15 mouse cellular contexts compared by ENCODE assay signal in genomic region chr17:72809942-72810654, GRCm38 (mm10).
"Had no signal": no experiment of that assay in that cellular context is flagged by ENCODE, and none has a peak within 500 bp of the region (broad histone marks: within the 10 kb centered on the region; RNA-seq: fewer than 3 reads in every experiment).

No protein-coding gene starts in this region.

- H3K9ac ChIP-seq: kidney, embryonic 15.5 days; limb, embryonic 13.5 days; liver, embryonic 15.5 days; lung, embryonic 14.5 days; midbrain, embryonic 15.5 days; neural tube, embryonic 12.5 days had no signal

- H3K9me3 ChIP-seq: kidney, embryonic 15.5 days; limb, embryonic 13.5 days; liver, embryonic 15.5 days; midbrain, embryonic 15.5 days; neural tube, embryonic 12.5 days had no signal

- ATAC-seq: midbrain, embryonic 15.5 days had no signal

- H3K27me3 ChIP-seq: limb, embryonic 13.5 days; liver, embryonic 15.5 days; midbrain, embryonic 15.5 days; neural tube, embryonic 12.5 days had no signal

- H3K4me3 ChIP-seq: kidney, embryonic 15.5 days; limb, embryonic 13.5 days; liver, embryonic 15.5 days; midbrain, embryonic 15.5 days; neural tube, embryonic 12.5 days had no signal

- H3K4me2 ChIP-seq: kidney, embryonic 15.5 days; limb, embryonic 13.5 days; liver, embryonic 15.5 days; lung, embryonic 14.5 days; midbrain, embryonic 11.5 days; midbrain, embryonic 15.5 days; neural tube, embryonic 12.5 days had no signal

- H3K27ac ChIP-seq: kidney, embryonic 15.5 days; limb, embryonic 13.5 days; liver, embryonic 15.5 days; midbrain, embryonic 15.5 days; neural tube, embryonic 12.5 days had no signal

- H3K36me3 ChIP-seq: kidney, embryonic 15.5 days; limb, embryonic 13.5 days; liver, embryonic 15.5 days; midbrain, embryonic 15.5 days; neural tube, embryonic 12.5 days had no signal

- H3K4me1 ChIP-seq: kidney, embryonic 15.5 days; limb, embryonic 13.5 days; liver, embryonic 15.5 days; midbrain, embryonic 15.5 days; neural tube, embryonic 12.5 days had no signal

- DNase-seq: kidney, postnatal 25 days; left cerebral cortex, postnatal 4 days; lung, embryonic 14.5 days; lung, postnatal 10 days; lung, postnatal 4 days; retina, postnatal 1 day; right cerebral cortex, postnatal 4 days; spleen, adult 18-20 months; thymus, postnatal 4 days had no signal
